Mouse (Mus musculus) c-Kit-negative CD71-positive TER-119-positive erythroid progenitor cells, embryonic 14.5 days (primary cell): ENCODE data around the gene Heg1.
A peak's percentile ranks its signal among the peaks of the same experiment; 100 is the strongest.

Source experiments
- DNase-seq: peaks from one replicate; pipeline ENCODE4 v3.0.0-alpha.2; 2013; ENCODE audit warnings: low read depth, low spot score

The Heg1 gene

GRCm38 (mm10) chr16:33820269-33821178 lies 136.4 kb downstream of the Heg1 start:
- DNase-seq: peak; percentile 3
